Mouse (Mus musculus): ENCODE measurements at regions not wholly inside any gene's neighbourhood (a gene's known extent, or its start where the extent isn't known, plus 50 kb on each side); places are given as distances from the start of the nearest gene placed in this dataset.

DNA sequence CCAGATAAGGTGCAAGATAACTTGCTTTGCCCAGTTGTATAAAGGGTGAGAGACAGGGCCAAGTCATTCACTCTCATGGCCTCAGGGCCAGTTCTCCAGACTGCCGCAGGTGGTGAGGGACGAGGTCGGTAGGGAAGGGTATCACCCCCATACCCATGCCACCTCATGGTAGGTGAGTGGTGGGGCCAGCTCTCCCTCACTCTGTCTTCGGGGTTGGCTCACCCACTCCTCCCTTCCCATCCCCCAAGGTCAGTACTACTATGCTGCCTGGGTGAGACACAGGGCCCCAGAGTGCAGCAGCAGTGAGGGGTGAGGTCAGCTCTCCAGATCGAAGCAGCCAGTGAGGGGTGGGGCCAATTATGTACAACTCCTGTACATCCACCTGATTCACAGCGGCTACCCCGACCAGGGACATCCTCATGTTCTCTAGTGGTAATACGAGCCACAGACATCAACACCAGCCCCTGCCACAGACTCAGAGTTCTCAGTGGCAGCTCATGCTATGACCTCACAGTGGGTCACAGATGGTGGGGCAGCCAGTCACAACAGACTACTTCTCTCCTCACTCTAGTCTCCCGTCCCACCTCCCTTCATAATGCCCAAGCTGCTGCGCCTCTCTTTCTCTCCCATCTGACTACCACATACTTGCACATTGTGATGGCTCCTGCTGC, 138.5 kb upstream of the Tmpo start:
- DNase-seq (ENCODE audit: low spot score in 2 of 2), result no peak

DNA sequence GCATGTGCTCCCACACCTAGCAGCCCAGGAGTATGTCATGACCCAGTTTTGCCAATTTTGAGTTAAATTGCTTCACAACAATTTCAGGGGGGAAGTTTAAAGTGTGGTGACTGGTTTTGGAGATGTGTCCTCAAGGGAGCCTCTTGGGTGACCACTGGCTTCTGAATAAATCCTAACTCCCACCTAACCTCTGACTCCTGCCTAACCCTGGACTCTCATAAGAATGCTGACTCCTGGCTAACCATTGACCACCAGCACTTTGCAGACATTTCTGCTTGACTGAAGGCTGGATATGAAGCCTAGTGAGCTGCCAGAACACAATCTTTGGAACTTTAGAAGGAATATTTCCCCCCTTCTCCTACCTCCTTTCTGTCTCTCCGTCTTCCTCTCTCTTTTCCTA, 133.3 kb upstream of the Tmpo start:
- no peak for DNase-seq (ENCODE audit: low spot score in 2 of 2)

DNA sequence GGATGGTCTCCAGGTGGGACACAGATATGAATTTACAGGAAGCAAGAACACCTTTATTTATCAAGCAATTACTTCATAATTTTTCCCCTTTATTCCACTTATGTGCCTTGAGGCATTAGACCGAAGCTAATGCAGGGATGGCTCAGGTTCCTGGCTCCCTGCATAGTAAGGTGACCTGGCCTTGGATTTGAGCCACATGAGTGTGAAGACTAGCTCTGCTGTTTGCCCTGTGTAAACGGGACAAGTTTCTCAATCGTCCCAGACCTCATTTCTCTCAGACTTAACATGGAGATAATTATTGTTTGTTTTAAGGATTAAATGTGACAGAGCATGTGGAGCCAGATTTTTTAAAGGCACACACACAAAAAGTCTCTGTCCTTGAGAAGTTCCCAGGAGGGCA, 132.2 kb upstream of the Tmpo start:
- no peak for DNase-seq (ENCODE audit: low spot score in 2 of 2)

DNA sequence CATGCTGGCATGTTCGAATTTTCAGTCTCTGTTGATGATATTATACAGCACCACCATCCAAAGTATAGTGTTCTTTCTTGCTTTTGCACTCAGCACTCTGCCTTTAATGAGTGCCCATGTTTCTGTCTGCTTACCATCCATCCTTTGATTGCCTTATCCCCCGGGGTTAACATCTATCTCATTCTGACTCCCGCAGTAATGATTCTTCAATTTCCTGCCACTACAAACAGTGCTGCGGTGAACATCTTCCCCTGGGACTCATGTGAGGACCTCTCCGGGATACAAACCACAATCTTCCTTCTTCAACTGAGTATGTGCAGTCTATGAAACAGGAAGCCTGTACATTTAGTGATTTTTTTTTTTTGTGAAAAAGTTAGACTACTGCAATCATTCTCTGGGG, 131.8 kb upstream of the Tmpo start:
- no peak for DNase-seq (ENCODE audit: low spot score in 2 of 2)

DNA sequence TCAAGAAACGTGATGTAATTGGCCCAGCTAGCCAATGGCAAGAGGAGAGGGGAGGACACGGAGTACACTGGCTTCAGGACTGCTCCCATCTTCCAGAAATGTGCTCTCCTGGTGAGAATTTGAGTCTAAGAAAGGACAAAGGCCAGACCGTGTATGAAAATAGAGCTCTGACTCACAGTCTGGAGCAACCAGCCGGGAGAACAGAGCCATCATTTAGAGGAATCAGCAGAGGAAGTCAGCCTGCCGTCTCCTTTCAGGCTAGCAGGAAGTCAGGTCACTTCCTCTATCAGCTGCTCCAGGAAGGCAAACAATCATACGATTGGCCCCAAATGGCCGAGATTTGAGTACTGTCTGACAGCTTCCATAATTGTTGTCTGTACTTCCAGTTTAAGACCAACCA, 119.0 kb upstream of the Tmpo start:
- no peak for DNase-seq (ENCODE audit: low spot score in 2 of 2)

DNA sequence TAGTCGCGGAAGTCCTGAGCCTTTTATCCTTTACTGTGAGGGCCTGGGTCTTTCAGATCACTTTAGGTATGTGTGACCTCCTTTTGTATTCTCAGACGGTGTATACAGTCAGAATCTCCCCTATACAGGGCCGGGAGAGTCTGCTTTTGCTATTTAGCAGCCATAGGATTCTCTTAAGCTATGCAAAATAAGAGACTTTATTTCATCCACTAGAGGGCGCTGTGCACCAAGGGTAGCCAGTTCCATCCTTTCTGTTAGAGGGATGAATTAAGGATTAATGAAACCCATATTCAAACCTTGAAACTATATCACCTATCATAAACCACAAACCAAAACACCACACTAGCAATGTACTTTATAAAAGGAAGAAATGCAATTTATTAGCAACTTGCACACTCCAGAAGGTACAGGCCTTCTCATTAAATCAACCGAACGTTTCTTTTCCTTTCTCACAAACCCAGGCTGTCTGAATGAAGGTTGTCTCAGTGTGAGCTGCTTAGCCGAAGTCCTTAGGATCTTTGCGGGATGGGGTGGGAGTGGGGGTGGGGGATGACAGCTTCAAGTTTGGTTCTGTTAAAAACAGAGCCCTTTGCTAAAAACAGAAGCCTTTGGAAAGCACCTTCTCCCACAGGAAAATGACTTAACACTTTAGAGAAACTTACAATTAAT, 116.8 kb upstream of the Tmpo start:
- DNase-seq (ENCODE audit: low spot score in 2 of 2), result peak in 1 of 2 experiments; percentile 22

DNA sequence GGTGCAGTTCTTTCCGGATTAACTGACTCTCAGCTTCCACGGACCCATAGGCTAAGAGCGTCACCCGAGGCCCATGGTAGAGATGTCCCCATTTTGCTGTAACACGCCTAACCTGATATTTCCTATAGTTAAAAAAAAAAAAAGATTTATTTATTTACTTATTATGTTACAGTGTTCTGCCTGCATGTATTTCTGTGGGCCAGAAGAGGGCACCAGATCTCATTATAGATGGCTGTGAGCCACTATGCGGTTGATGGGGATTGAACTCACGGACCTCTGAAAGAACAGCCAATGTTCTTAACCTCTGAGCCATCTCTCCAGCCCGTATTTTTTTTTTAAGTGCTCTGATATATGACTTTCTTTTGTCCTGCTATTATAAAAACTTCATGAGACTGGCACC, 114.2 kb upstream of the Tmpo start:
- DNase-seq (ENCODE audit: low spot score in 2 of 2), result no peak

DNA sequence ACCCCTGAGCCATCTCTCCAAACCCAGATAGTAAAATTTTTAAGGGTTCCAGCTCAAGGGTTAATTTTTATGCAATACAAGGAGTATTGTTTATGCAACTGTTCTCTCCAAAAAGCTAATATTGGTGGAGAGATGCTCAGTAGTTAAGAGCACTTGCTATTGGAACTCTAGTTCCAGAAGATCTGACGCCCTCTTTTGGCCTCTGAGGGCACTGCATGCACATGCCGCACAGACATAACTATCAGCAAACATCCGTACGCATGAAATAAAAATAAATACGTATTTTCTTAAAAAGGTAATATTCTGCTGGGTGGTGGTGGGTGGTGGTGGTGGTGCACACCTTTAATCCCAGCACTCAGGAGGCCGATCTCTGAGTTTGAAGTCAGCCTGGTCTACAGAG, 112.1 kb upstream of the Tmpo start:
- no peak for DNase-seq (ENCODE audit: low spot score in 2 of 2)

DNA sequence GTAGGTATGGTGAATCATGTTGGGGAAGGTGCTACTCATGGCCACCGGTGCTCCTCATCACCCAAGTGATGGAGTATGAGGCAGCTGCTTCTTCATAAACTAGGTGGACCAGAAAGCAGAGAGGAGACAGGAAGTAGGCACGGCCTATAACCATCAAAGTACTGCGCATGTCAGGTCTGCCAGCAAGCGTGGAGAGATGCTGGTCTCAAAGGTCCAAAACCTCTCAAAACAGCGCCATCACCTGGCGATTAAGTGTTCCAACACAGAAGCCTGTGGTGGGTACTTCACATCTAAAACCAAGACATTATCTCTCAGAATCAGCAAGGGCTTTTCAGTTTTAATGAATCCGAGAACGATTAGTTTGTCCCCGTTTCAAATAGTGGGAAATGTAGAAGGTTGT, 103.1 kb upstream of the Tmpo start:
- no peak for DNase-seq (ENCODE audit: low spot score in 2 of 2)

DNA sequence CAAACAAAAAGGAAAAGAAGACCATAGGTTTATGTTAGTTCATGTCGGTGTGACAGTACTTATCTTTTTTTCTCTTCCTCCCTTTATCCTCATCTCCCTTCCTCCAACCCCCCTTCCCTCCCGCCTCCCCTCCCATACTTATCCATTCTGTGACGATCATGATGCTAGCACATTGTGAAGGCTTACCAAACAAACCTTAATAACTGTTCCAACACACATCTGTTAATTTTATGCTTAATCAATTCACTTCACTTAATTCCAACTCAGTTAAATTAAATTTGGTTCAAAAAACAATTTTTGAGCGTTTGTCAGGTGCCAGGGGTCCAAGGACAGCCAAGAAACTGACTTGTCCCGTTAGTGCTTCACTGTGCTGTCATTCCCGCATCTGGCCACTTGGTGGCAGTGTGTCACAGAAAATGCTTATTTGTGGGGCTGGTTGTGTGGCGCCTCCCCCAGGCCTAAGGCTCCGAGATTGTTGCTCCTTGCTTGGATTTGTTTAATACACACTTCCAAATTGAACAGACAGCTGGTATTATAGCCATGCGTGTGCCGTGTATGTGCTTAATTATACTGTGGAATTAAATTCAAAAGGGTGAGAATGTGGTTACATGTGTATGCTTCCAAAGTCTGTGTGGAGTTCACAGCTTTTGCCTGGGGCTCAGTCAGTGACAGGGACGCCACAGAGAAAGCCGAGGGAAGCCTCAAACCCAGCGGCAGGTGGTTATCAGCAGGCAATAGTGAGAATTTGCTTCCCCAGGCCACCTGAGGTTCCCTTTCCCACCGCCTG, 90.0 kb upstream of the Tmpo start:
- DNase-seq (ENCODE audit: low spot score in 2 of 2), result peak; percentile 41 to 90

DNA sequence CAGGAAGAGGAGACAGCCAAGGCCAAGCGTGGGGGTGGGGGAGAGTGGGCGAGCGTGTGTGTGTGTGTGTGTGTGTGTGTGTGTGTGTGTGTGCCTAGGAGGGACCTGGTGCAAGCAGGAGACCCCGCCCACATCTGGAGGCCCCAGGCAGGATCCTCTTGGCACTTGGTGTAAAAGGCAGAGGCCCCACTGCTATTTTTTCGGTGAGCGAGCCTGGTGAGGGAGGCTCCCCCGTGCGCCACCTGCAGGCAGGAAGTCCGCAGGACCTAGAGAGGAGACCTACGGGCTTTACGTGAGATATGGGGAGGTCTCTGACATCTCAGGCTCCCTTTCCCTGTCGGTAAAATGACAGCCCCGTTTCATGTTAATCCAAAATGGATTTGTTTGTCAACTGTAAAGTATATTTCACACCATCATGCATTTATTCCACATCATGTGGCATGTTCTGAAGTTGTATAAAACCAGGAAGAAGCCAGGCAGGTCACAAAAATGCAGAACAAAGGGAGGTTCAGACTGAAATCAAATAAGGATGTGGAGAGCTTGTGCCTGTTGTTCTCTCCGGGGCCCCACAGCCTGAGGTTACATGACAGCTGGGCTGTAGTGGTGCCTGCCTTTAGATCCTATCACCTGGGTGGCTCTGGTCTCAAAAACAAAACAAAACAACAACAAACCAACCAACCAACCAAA, 89.3 kb upstream of the Tmpo start:
- DNase-seq (ENCODE audit: low spot score in 2 of 2), result no peak

DNA sequence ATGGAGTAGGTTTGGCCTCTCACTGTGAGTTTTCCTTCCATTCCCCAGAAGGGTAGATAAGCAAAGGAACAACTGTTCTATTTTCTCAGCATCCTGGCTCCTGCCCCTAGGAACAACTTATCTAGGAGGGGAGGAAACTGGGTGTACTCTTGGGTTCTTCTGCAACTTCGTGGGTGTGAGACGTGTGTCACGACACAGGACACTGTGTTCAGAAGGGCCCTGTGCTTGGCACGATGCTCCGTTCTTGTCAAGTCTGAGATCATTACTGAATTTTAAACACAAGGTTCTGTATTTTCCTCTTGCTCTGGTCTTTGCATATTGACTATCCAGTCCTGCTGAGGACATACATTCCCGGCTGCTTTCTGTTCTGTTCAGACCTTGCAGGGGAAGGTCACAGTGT, 86.8 kb upstream of the Tmpo start:
- no peak for DNase-seq (ENCODE audit: low spot score in 2 of 2)

DNA sequence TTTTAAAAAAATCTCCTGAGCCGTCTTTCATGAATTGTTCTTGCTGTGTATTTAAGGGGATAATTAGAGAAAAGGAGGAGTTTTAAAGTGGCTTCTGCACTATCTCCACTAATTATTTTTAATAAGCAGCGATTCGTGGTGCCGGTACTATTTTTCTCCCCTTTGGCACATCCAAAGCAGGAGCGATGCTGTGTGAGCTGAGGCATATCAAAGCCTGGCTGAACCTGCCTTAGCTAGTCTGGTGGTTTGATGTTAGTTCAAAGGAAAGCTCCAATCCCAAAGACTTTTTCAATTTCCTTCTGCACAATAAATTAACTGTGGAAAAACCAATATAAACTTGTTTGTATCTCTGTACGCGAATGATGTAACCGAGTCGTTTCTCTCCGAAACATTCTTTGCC, 79.3 kb upstream of the Tmpo start:
- DNase-seq (ENCODE audit: low spot score in 2 of 2), result no peak

DNA sequence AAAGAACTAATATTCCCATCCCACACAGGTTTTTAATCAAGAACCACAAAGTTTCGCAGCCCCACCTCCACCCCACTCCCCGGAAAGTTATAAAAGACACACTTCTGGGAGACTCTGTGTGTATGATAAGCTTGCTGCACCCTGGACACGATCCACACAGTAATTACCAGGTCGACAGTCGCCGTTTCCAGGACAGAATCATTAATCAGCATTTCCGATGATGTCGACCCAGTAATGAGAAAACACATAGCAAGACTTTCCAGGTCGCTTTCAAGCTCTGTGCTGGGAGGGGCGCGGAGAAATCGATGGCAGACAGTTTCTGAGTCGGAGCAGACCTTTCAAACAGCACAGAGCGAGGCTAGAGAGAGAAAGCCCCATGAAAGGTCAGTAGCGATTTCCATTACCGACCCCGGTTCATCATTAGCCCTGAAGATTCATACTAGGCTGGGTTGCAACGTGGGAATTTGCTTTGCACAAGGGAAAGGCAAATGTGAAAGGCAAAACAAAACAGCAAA, 68.6 kb upstream of the Tmpo start:
- DNase-seq (ENCODE audit: low spot score in 2 of 2), result no peak

DNA sequence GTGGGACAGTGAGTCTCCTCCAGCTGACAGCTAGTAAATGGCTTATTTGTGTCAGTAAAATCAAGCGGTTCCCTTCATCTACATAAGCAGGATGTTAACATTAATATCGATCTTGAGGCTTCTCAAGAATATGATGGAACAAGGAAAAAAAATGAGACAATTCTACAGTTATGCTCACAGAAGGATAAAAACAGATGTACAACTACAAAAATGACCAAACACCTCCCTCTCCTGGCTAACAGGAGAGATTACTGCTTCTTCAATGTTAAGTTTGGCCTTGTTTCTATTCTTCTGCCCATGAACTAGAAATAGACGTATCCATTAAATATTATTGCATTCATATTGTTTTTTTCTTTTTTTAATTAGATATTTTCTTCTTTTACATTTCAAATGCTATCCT, 63.2 kb upstream of the Tmpo start:
- no peak for DNase-seq (ENCODE audit: low spot score in 2 of 2)

DNA sequence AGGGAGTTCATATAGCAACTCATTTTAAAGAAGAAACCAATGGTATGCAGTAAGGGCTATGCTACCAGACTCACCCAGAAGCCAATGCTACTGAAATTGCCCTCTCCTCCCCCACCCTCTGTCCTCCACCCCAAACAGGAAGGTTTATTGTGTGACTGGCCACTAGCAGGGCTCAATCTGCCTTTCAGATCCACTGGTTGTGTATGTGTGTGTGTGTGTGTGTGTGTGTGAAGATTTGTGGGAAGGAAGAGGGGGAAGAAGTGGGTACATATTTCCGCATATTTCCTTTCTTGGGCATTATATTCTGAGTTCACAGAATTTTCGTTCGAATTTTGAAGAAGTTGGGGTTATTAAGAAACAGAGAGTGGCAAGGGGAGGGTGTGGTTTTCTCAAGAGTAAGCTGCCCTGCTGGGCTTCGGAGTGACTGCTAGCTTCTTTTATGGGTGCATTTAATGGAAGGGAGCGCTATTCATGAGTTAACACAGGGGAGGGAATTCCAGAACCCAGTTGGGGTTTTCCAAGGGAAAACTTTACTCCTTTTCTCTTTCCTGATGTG, 61.5 kb upstream of the Tmpo start:
- DNase-seq (ENCODE audit: low spot score in 2 of 2), result no peak

DNA sequence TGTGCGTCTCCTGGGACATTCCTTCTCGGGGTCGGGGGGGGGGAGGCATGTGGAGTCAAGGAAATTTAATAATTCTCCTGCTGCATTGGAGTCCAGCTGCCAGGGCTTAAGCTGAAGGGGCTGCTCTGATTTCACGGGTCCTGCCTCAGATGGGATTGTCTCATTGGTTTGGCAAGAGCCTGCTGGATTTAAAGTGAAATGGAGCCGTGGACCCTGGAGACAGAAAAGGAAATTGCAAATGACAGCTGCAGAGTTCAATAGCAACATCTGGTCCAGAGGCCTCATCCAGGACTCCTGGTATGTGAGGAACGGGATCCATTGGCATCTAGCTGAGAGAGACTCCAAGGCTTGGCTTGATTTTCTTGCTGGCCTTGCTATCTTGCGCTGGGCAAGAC, 60.5 kb upstream of the Tmpo start:
- no peak for DNase-seq (ENCODE audit: low spot score in 2 of 2)

DNA sequence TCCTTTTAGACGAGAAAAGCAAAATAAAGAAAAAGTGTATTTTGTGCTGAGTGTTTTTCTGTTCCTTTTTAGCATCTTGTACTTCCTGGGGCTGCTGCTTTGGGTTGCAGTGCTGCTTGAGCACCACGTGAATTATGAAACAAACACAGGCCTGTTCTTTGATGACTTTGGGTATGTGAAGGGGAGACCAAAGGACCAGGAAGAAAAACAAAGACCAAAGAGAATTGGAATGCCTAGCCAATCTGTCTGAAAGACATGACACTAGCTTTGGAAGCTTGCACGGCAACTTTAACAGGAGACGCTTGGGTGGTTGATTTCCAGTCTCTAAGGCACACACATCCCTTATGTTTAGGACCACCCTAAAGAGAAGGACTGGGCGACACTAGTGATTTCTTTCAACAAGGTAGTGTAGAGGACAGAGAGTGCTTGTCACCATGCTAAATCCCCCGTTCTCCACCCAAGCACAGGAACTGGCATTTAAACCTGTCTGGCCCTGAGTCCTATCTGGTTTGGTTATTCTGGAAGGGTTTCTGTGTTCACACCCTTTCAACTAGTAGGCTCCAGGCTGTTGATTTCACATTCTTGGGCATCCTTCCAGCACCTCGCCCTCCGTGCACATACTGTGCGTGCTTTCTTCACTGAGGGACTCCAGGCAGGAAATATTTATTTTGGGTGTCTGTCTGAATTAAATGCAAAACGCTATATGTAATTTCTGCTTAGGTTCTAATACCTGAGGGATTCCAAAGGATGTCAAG, 59.9 kb upstream of the Tmpo start:
- DNase-seq (ENCODE audit: low spot score in 2 of 2), result no peak

DNA sequence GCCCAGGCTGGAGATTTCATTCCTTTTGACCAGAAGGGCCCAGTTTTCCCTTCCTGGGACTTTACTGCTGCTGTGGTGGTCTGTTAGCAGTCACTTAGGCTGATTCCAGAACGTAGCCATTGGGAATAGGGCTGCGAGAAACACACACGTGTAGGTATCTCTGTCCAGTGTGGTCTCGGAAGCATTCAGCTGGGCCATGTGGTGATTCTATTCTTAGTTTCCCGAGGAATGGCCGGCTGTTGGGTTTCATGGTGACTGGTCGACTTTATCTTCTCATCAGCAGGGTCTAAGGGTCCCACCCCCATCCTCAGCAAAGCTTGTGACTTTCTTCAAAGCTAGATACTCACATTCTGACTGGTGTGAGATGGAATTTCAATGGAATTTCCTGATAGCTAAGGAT, 59.2 kb upstream of the Tmpo start:
- no peak for DNase-seq (ENCODE audit: low spot score in 2 of 2)

DNA sequence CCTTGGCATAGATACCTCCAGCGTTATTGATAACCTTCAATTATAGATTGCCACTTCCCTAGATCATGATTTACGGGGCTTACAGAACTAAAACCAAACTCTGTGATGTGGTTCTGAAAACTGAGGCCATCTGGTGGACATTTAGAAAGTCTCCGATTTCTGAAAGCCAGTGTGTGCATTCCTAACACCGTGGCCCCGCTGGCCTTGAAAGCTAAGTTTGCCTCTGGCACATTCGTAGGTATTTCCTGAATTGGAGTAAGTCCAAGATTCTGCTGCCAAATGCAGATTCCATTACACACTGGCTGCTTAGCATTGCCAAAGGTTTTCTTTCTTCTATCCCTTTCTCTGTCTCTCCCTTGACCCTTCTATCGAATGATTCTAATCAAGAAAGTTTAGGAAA, 55.7 kb upstream of the Tmpo start:
- no peak for DNase-seq (ENCODE audit: low spot score in 2 of 2)

DNA sequence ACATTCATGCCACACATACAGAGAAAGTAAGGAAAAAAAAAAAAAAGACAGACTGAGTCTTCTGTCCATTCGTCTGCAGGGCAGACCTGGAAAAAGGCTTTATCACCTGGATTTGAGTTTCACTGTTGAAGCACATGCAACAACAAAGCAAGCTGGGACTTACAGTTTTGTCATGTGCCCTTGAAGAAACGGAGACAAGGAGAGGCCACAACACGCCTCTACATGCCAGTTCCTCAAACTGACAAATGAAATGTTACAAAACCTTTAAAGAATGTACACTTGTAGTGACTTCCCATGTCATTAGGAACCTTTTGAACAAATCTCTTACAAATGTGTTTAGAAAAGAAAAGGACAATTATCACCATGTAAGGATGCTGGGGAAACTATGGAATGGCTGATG, 53.6 kb upstream of the Tmpo start:
- no peak for DNase-seq (ENCODE audit: low spot score in 2 of 2)
